11 mouse cellular contexts compared by ENCODE assay signal in the genomic region with DNA sequence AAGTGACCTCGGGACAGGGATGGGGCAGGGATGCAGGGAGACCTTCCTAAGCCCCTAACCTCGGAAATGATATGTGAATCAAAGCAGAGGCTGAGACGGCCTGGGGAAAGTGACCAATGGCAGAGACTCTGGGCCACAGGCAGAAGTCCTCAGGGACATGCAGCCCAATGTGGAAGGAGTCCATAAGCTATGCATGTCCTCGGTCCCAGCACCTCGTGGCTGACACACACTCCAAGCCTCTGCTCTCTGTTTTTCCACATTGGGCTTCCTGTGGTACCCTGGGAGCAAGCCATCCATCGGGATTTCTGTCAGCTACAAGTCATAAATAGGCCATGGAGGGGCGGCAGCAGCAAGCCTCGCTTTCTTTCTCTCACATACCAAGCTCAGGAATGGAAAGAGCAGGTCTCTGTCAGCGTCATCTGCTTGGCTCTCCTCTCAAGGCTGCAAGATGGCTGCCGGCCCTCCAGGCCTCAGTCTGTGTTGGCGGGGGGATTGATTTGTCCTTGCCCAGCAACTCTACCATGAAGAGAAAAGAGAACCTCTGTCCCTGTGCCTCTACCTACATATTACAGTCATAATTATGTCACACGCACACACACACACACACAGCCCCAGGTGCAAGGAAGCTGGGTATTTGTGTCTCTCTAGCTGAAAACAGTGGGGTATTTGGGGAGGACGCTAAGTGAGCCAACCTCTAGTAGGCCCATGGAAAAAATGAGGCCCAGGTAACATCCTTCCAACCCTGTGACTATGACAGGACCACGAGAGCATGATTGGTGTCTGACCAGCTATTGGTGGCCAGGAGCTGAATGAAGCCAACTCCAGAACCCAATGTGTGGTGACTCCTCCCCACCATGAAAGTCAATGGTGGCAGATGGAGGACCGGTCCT. TPM values are rescaled to one million over a fixed set of nuclear protein-coding genes. Genes with fewer than 3 reads are reported as not detected.
"Had no signal": no experiment of that assay in that cellular context is flagged by ENCODE, and none has a peak within 500 bp of the region (broad histone marks: within the 10 kb centered on the region; RNA-seq: fewer than 3 reads in every experiment).

No protein-coding gene starts in this region.

- DNase-seq: gastrocnemius, postnatal 14 days; gastrocnemius, postnatal 36 days; heart, adult 18-20 months; heart, postnatal 10 days; kidney, adult 18-20 months; kidney, adult 8-10 months; kidney, postnatal 10 days; kidney, postnatal 25 days; kidney, postnatal 4 days had no signal

RNA-seq across cellular contexts. Expression of gene Batf, which starts 15.9 kb away (rescaled TPM):
- total RNA-seq: gastrocnemius, adult 8-10 months; gastrocnemius, postnatal 36 days; hindbrain, postnatal 0 days had no signal
